Mouse (Mus musculus) erythroblast, embryonic 14.5 days (primary cell): ENCODE data around the gene Kcnv2.

Experiments used
- GATA1 ChIP-seq: IDR thresholded peaks from 2 replicates; pipeline ENCODE4 v1.6.1; 2012; ENCODE audit warnings: low read length, inconsistent platforms, mixed read lengths
- TAL1 ChIP-seq: IDR thresholded peaks from 3 replicates; pipeline ENCODE4 v1.6.1; 2012; ENCODE audit warnings: low read length, inconsistent platforms, mixed read lengths

DNA sequence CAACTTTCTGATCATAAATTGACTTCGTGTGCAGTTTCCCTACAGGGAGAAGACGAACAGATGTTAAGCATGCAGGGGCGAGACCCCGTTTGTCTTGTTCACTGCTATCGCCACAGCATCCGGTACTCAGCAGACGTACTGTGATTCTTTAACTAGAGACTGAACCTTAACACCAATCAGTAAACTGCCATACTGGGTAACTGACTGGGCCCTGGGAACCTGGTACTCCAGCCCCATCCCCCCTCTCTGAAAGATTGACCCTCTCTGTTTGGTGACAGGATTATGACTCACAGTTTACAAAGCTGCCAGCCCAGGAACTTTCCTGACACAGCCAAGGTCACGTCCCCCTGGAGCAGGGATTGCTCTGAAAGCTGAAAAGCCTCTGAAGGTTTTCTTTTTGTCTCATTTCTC is 42.1 kb downstream of the Kcnv2 start:
- no peak for TF ChIP-seq GATA1
- no peak for TF ChIP-seq TAL1
